Comparison of ENCODE assay signal across 31 mouse cellular contexts in the genomic region with DNA sequence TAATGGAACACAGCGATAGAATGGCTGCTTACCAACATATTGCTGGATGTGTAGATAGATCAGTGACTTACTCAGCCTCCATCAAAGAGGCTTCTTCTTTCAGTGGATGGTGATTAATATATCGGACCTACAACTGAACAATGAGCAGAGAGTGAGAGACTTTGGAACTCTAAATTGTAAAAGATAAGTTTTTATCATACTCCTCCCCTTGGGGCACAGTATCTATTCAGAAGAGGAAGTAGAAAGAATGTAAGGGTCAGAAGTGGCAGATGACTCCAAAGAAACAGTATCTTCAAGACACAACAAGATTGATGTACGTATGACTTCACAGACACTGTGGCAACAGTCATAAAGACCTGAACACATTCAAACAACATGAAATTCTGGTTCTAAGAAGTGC.
"Had no signal": no experiment of that assay in that cellular context is flagged by ENCODE, and none has a peak within 500 bp of the region (broad histone marks: within the 10 kb centered on the region; RNA-seq: fewer than 3 reads in every experiment).

No protein-coding gene starts in this region.

- H3K36me3 ChIP-seq: heart, embryonic 10.5 days; heart, embryonic 12.5 days; heart, embryonic 13.5 days; heart, embryonic 15.5 days; hindbrain, embryonic 10.5 days; hindbrain, embryonic 12.5 days; hindbrain, embryonic 13.5 days; hindbrain, embryonic 15.5 days; intestine, embryonic 15.5 days; kidney, embryonic 15.5 days had no signal

- H3K9ac ChIP-seq: heart, embryonic 12.5 days; heart, embryonic 13.5 days; heart, embryonic 15.5 days; hindbrain, embryonic 12.5 days; hindbrain, embryonic 13.5 days; hindbrain, embryonic 14.5 days; hindbrain, embryonic 15.5 days; intestine, embryonic 15.5 days; kidney, embryonic 15.5 days had no signal

- H3K9me3 ChIP-seq: heart, embryonic 10.5 days; heart, embryonic 13.5 days; heart, embryonic 15.5 days; hindbrain, embryonic 10.5 days; hindbrain, embryonic 12.5 days; hindbrain, embryonic 13.5 days; hindbrain, embryonic 15.5 days; intestine, embryonic 15.5 days; kidney, embryonic 15.5 days had no signal

- H3K27ac ChIP-seq: heart, embryonic 10.5 days; heart, embryonic 13.5 days; heart, embryonic 15.5 days; hindbrain, embryonic 10.5 days; hindbrain, embryonic 12.5 days; hindbrain, embryonic 13.5 days; hindbrain, embryonic 14.5 days; hindbrain, embryonic 15.5 days; hindbrain, postnatal 0 days; intestine, embryonic 15.5 days; kidney, embryonic 15.5 days; kidney, postnatal 0 days; layer of hippocampus, adult 2 months; left cerebral cortex, adult 2 months had no signal

- H3K27me3 ChIP-seq: heart, embryonic 12.5 days; heart, embryonic 13.5 days; heart, embryonic 15.5 days; hindbrain, embryonic 12.5 days; hindbrain, embryonic 13.5 days; hindbrain, embryonic 15.5 days; intestine, embryonic 15.5 days; kidney, embryonic 15.5 days had no signal

- DNase-seq: heart, postnatal 10 days; heart, postnatal 14 days; heart, postnatal 36 days; heart, postnatal 4 days; kidney, adult 11 months; kidney, adult 18-20 months; kidney, adult 2 months; kidney, adult 8-10 months; kidney, adult 9 months; kidney, postnatal 10 days; kidney, postnatal 14 days; kidney, postnatal 25 days; kidney, postnatal 36 days; kidney, postnatal 4 days; layer of hippocampus, adult 9-11 months; layer of hippocampus, postnatal 36 days had no signal

- H3K4me1 ChIP-seq: heart, embryonic 10.5 days; heart, embryonic 12.5 days; heart, embryonic 13.5 days; heart, embryonic 15.5 days; hindbrain, embryonic 10.5 days; hindbrain, embryonic 12.5 days; hindbrain, embryonic 13.5 days; hindbrain, embryonic 15.5 days; intestine, embryonic 15.5 days; kidney, embryonic 15.5 days had no signal

- H3K4me3 ChIP-seq: heart, embryonic 10.5 days; heart, embryonic 12.5 days; heart, embryonic 13.5 days; heart, embryonic 15.5 days; hindbrain, embryonic 10.5 days; hindbrain, embryonic 12.5 days; hindbrain, embryonic 13.5 days; hindbrain, embryonic 15.5 days; intestine, embryonic 15.5 days; kidney, embryonic 15.5 days; layer of hippocampus, adult 2 months; left cerebral cortex, adult 2 months had no signal
